Mouse (Mus musculus) kidney, embryonic 14.5 days (tissue): ENCODE results near the gene Unk. TPM values are rescaled to one million over a fixed set of nuclear protein-coding genes. Genes with fewer than 3 reads are reported as not detected.
A peak's percentile ranks its signal among the peaks of the same experiment; 100 is the strongest.

Source experiments
- ATAC-seq: fragments of 200-750 bp; cut with Nextera tagmentation; 2 replicates; pipeline ENCODE4 v1.8.0; 2017; ENCODE audit warnings: moderate number of reproducible peaks, mild to moderate bottlenecking, moderate TSS enrichment, moderate library complexity; ENCODE audit not compliant: low FRiP score, low TSS enrichment
- H3K27ac ChIP-seq: fragments of 300-500 bp; sonication (generic); 2 replicates; pipeline ENCODE4 v1.5.1; 2014; ENCODE audit warnings: low read depth, mild to moderate bottlenecking, low read length, moderate library complexity, mixed read lengths
- H3K27me3 ChIP-seq: fragments of 300-500 bp; sonication (generic); 2 replicates; pipeline ENCODE4 v1.6.1; 2014; ENCODE audit warnings: mild to moderate bottlenecking, low read length; ENCODE audit not compliant: control insufficient read depth, insufficient read depth
- H3K36me3 ChIP-seq: fragments of 300-500 bp; sonication (generic); 2 replicates; pipeline ENCODE4 v1.6.1; 2014; ENCODE audit warnings: low read length, mixed read lengths; ENCODE audit not compliant: control insufficient read depth, insufficient read depth
- H3K4me1 ChIP-seq: fragments of 300-500 bp; sonication (generic); 2 replicates; pipeline ENCODE4 v1.6.1; 2014; ENCODE audit warnings: low read length, mixed read lengths; ENCODE audit not compliant: control insufficient read depth, insufficient read depth
- H3K4me2 ChIP-seq: fragments of 300-500 bp; sonication (generic); replicated peaks from 2 replicates; pipeline ENCODE4 v1.6.1; 2014; ENCODE audit warnings: low read depth, mild to moderate bottlenecking, low read length
- H3K4me3 ChIP-seq: fragments of 300-500 bp; sonication (generic); 2 replicates; pipeline ENCODE4 v1.5.1; 2014; ENCODE audit warnings: mild to moderate bottlenecking, low read length
- H3K9ac ChIP-seq: fragments of 300-500 bp; sonication (generic); 2 replicates; pipeline ENCODE4 v1.6.1; 2014; ENCODE audit warnings: low read depth, mild to moderate bottlenecking, low read length, moderate library complexity
- H3K9me3 ChIP-seq: fragments of 300-500 bp; sonication (generic); 2 replicates; pipeline ENCODE4 v1.6.1; 2016; ENCODE audit warnings: low read length; ENCODE audit not compliant: control insufficient read depth
- WGBS: fragments of 180-500 bp; shearing (Covaris S2); extraction: QIAGEN DNeasy Blood & Tissue Kit; methylation state at CpG from one replicate; pipeline ENCODE4 v1.1.7; 2014; 5-methylcytosine and 5-hydroxymethylcytosine counted together
- polyA plus RNA-seq: library from polyadenylated mRNA; unstranded; fragments of >200 nt; fragmentation: Nextera tagmentation; extraction: Ambion mirVana; gene quantifications from 2 replicates; pipeline ENCODE4 v1.2.1, GENCODE M21; 2014

Unk gene
- polyA plus RNA-seq, 1 experiment from 2014 or later, result 37.2 TPM

DNA sequence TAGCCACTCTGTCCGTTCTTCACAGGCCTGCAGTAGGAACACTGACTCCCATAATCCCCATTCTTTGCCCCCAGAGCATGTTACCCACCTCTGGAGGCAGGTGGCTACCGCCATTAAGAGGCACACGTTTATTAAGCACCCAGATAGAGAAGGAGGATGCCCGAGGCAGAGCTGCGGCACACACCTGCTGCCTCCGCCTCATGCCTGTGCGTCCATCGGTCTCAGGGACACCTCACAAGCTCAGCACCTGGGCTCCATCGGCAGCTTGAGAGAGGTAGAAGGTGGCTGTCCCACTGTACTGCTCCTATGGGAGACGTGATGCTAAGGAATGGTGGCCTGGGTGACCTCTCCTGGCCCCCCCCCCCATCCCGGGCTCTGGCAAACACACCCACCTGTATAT lies 21.7 kb upstream of the Unk start:
- H3K27ac ChIP-seq, result no peak overlapping the region
- H3K4me2 ChIP-seq, result no peak overlapping the region
- H3K4me1 ChIP-seq, result peaks cover 28% of the 10 kb centered on the region
- peaks cover 33% of the 10 kb centered on the region for H3K36me3 ChIP-seq
- ATAC-seq, result no peak
- no peak overlapping the region for H3K9ac ChIP-seq
- no peaks in the 10 kb centered on the region for H3K27me3 ChIP-seq
- WGBS, result 91% methylated on average over 11 of the region's 11 CpGs
- no peak overlapping the region for H3K4me3 ChIP-seq
- no peaks in the 10 kb centered on the region for H3K9me3 ChIP-seq

DNA sequence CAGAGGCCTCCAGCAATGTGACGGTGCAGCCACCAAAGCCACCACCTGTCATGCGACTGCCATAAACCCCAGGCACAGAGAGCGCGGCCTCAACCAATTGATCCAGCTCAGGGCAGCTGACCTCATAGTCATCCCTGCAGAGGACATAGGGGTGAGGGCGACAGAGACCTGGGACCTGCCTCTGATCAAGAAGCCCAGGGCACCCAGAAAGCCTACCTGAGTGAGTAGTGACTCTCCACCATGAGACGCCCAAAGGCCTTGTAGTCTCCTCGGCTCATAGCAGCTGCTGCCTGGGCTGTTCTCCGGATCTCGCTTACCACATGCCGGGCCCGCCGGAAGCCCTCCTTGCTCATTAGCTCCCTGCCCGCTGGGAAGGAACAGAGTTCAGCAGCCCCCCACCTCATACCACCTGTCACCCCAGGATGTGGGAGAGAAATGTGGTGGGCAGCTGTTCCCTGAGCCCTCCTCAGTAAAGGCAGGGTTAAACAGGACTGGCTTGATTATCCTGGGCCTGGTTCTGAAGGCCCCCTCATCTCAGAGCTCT lies 21.2 kb upstream of the Unk start:
- no peak overlapping the region for H3K27ac ChIP-seq

DNA sequence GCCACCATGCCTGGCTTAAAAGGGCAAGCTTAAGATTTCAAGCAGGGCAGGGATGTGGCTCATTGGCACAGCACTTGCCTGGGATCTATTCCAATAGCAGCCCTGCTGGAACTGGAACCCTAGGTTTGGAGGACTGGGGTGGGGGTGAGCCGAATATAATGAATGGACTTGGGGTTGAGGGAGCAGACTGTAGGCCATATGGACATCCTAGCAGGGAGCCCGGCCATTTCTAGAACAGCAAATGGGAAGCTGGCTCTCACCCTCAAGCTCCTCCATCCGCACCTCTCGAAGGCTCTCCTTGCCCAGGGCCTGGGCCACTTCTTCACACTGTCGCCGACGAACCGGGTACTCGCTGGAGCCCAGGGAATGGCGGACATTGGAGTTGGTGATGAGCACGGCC lies 20.5 kb upstream of the Unk start:
- Histone ChIP-seq H3K27ac (no peak overlapping the region), H3K4me1 (peaks cover 23% of the 10 kb centered on the region), H3K4me2 (no peak overlapping the region), H3K9ac (no peak overlapping the region), H3K9me3 (no peaks in the 10 kb centered on the region), H3K36me3 (peaks cover 33% of the 10 kb centered on the region), H3K4me3 (no peak overlapping the region), H3K27me3 (no peaks in the 10 kb centered on the region)
- ATAC-seq, result no peak
- 94% methylated on average over 11 of the region's 11 CpGs for WGBS

More for the DNA sequence above, 21.2 kb upstream of the Unk start:
- Histone ChIP-seq H3K4me3 (no peak overlapping the region), H3K36me3 (peaks cover 33% of the 10 kb centered on the region), H3K4me2 (no peak overlapping the region), H3K4me1 (peaks cover 28% of the 10 kb centered on the region), H3K9ac (no peak overlapping the region), H3K9me3 (no peaks in the 10 kb centered on the region), H3K27me3 (no peaks in the 10 kb centered on the region)
- WGBS, result 92% methylated on average over 13 of the region's 13 CpGs
- ATAC-seq, result no peak

DNA sequence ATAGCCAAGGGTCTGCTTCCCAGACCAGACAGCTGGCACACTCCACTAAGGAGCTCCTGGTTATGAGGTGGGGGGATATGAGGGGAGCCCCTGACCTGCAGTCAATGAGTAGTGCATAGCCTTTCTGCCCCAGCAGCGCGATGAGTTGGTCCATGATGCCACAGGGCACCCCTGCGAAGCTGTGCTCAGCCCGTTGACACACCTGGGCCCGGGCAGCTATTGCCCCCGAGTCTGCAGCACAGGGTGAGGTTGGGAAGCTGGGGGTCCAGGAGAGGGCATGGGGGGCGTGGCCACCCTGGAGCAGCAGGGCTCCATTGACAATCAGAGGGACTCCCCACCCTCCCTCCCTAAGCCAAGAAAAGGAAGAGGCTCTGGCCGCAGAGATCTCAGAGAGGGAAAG lies 20.0 kb upstream of the Unk start:
- no peak for ATAC-seq
- no peak overlapping the region for H3K9ac ChIP-seq
- WGBS, result 97% methylated on average over 8 of the region's 8 CpGs

DNA sequence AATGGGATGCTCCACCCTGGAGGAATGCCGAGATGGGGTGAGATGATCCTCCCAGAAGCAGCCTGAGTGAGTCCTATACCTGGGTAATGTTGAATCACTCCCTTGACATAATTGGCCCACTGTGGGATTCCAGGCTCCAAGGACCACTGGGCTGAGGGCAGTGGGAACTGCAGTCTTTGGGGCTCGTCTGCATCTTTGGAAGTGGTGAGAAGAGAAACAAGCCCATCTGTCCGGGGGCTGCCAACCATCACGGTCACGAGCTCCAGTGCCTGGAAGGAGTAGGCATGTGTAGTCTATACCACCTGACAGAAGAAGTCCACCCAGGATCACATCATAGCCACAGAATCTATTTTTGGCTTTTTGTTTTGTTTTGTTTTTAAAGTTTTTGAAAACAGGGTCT lies 19.2 kb upstream of the Unk start:
- H3K9me3 ChIP-seq, result no peaks in the 10 kb centered on the region
- H3K4me3 ChIP-seq, result no peak overlapping the region
- peaks cover 10% of the 10 kb centered on the region for H3K4me1 ChIP-seq
- no peak for ATAC-seq
- no peak overlapping the region for H3K9ac ChIP-seq
- peaks cover 33% of the 10 kb centered on the region for H3K36me3 ChIP-seq
- 80% methylated on average over 5 of the region's 5 CpGs for WGBS
- no peak overlapping the region for H3K27ac ChIP-seq
- no peaks in the 10 kb centered on the region for H3K27me3 ChIP-seq
- no peak overlapping the region for H3K4me2 ChIP-seq

More for the DNA sequence above, 20.0 kb upstream of the Unk start:
- Histone ChIP-seq H3K27ac (no peak overlapping the region), H3K4me2 (no peak overlapping the region), H3K27me3 (no peaks in the 10 kb centered on the region), H3K4me1 (peaks cover 18% of the 10 kb centered on the region), H3K9me3 (no peaks in the 10 kb centered on the region), H3K4me3 (no peak overlapping the region), H3K36me3 (peaks cover 33% of the 10 kb centered on the region)

DNA sequence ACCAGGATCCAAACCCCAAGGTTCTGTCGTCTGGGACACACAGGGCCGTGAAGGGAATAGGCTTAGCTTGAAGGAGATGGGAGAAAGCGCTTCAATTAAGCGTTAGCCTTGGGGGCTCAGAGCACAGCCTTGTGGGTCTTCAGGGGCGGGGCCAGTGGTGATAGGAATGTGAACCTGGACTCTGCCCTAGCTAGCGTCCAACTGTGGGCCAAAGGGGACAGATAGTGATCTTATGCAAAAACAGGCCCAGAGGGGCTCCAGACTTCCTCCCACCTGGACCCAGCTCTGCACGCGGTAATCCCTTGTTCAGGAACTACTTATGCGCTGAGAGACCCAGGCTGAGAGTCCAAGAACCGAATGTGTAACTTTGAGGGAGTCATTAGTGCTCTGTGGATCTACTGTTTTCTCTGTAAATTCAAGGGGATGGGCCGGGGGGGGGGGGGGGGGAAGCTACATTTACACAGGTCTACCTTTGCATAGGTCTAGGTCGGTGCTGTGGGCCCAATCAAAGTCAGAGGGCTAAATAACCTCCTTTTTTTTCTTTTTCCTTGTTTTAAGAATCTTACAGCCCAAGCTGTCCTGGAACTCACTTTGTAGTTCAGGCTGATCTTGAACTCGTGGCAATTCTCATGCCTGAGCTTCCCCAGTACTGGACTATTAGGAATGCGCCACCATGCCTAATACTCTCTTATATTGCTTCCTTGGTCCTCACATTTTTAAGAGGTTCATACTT lies 18.4 kb upstream of the Unk start:
- peak overlapping the region; percentile 80 for H3K4me3 ChIP-seq
- H3K4me2 ChIP-seq, result peak overlapping the region; percentile 89
- H3K4me1 ChIP-seq, result 0 out of 2 replicates have a peak, but pooled peaks cover 6% of the 10 kb centered on the region
- ATAC-seq, result peak; percentile 18; the same call in 1 of the 2 replicates
- H3K36me3 ChIP-seq, result peaks cover 33% of the 10 kb centered on the region
- H3K9ac ChIP-seq, result peak overlapping the region; percentile 88
- 26% methylated on average over 13 of the region's 14 CpGs for WGBS
- H3K27ac ChIP-seq, result peak overlapping the region; percentile 87
- H3K27me3 ChIP-seq, result no peaks in the 10 kb centered on the region
- H3K9me3 ChIP-seq, result no peaks in the 10 kb centered on the region

DNA sequence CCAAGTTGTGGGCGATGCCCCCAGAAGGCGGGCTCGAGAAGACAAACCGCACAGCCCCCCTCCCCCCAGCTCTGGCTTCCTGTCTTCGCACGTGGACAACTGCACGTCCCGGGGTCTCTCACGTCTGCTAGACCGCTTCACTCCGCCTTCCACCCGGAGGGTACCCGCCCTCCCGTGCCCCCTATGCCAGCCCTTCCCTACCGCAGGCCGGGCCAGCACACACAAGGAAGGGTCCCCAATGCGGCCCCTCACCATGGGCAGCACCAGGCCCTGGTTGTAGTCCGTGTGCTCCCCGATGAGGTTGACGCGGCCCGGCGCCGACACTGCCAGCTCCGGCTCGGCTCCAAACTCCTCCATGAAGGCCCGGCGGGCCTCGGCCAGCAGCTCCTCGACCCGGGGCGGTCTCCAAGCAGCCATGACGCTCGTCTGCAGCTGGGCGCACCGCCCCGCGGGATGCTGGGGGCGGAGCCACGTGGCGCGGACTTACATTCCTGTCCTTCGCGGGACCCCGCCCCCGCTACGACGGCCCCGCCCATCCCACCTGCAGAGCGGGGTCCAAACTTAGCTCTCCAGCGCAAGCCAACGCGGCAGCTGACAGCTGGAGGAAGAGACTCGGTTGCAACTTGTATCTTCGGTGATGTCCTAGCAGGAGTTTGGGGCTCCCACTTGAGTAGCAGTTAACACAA lies 17.7 kb upstream of the Unk start, which contains the start of gene Galk1:
Gene Galk1, minus strand, starts transcription at position 458 of the 686 bp plus-strand sequence.
- H3K4me2 ChIP-seq, result peak within 1 kb of the TSS; percentile 89
- H3K27me3 ChIP-seq, result no peaks in the 10 kb centered on the region
- H3K9ac ChIP-seq, result peak within 1 kb of the TSS; percentile 88
- peaks cover 29% of the 10 kb centered on the region for H3K36me3 ChIP-seq
- no peaks in the 10 kb centered on the region for H3K9me3 ChIP-seq
- ATAC-seq, result peak; percentile 91
- H3K27ac ChIP-seq, result peak within 1 kb of the TSS; percentile 87
- peak within 1 kb of the TSS; percentile 80 for H3K4me3 ChIP-seq
- WGBS, result under 1% methylated on average over 54 of the region's 55 CpGs
- 0 out of 2 replicates have a peak, but pooled peaks cover 6% of the 10 kb centered on the region for H3K4me1 ChIP-seq

DNA sequence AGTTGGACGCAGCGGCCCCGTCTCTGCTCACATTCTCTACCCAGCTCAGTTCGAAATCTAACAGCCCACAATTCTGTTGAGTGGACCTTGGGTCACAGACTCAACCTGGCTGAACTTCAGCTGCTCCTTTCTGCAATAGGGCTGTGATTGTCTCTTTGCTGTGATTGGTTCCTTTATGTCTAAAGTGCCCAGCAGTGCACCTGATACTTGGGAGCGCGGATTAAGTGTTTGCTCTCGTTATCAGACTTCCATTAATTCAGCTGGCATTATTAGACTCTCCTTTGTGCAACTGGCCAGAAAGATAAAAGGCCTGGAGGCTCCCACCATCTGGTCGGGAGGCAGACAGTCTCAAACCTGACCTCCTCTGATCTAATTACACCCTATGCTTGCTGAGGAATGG lies 15.3 kb upstream of the Unk start:
- Histone ChIP-seq H3K36me3 (peaks cover 8% of the 10 kb centered on the region; the same call in 1 of the 2 replicates), H3K27me3 (no peaks in the 10 kb centered on the region), H3K9me3 (no peaks in the 10 kb centered on the region), H3K4me2 (no peak overlapping the region), H3K27ac (no peak overlapping the region), H3K4me1 (0 out of 2 replicates have a peak, but pooled peaks cover 6% of the 10 kb centered on the region), H3K4me3 (no peak overlapping the region), H3K9ac (no peak overlapping the region)
- 52% methylated on average over 8 of the region's 8 CpGs for WGBS
- no peak for ATAC-seq

DNA sequence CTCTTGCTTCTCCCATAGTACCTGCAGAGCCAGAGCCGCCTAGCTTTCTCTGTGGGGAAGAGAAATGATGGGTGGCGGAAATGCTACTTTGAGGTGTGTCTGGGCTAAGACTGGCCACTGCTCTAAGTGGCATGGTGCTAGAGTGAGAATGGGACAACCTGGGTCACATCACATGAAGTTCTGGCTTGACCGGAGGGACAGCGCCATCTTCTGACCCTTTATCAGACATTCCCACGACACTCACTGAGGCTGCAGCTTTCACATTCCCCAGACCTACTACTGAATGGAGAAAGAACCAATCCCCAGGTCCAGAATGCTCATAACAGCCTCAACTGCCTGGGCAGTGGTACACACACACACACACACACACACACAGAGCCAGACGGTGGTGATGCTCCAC lies 12.0 kb upstream of the Unk start:
- Histone ChIP-seq H3K4me1 (no peaks in the 10 kb centered on the region), H3K9ac (no peak overlapping the region), H3K9me3 (no peaks in the 10 kb centered on the region), H3K27ac (no peak overlapping the region), H3K27me3 (no peaks in the 10 kb centered on the region), H3K36me3 (peaks cover 15% of the 10 kb centered on the region; the same call in 1 of the 2 replicates), H3K4me3 (no peak overlapping the region), H3K4me2 (no peak overlapping the region)
- 33% methylated on average over 6 of the region's 6 CpGs for WGBS
- 0 out of 2 replicates have a peak, but pooled peaks have one; percentile 25 for ATAC-seq
